Mouse (Mus musculus) urinary bladder, adult 18-20 months (tissue): ENCODE measurements around the gene Tns3.

Experiments
- DNase-seq, 2 experiments: peaks; one replicate each; pipeline ENCODE4 v3.0.0; 2022; ENCODE audit warnings: low spot score in 2 of 2, mixed read lengths in 2 of 2

The Tns3 gene

GRCm38 (mm10) chr11:8440221-8440620, 224.1 kb downstream of the Tns3 start:
- DNase-seq = no peak

- no peak for DNase-seq
Observed at GRCm38 (mm10) chr11:8439035-8439434, 225.3 kb downstream of the Tns3 start.

- no peak for DNase-seq
Observed at GRCm38 (mm10) chr11:8438269-8438668, 226.1 kb downstream of the Tns3 start.

DNA sequence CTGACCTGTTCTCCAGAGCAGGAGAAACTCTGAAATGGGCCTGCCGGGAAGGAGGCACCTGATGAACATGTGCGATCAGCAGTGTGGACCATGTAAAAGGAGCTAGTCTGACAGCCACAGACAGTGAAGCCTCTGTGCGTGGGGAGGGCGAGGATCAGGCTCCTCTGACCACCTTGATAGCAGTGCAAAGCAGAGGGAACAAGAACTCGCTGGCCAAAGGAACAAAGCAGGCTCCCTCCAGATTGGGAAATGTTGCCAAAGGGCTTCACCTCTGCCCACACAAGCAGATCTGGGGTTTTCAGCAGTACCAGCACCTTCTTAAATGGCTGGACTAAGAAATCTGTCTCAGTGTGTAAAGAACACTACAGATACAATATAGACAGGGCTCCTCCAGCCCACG, 229.2 kb downstream of the Tns3 start:
- DNase-seq = no peak

GRCm38 (mm10) chr11:8434366-8434765, 230.0 kb downstream of the Tns3 start:
- no peak for DNase-seq

GRCm38 (mm10) chr11:8433443-8433842, 230.9 kb downstream of the Tns3 start:
- DNase-seq = no peak

DNA sequence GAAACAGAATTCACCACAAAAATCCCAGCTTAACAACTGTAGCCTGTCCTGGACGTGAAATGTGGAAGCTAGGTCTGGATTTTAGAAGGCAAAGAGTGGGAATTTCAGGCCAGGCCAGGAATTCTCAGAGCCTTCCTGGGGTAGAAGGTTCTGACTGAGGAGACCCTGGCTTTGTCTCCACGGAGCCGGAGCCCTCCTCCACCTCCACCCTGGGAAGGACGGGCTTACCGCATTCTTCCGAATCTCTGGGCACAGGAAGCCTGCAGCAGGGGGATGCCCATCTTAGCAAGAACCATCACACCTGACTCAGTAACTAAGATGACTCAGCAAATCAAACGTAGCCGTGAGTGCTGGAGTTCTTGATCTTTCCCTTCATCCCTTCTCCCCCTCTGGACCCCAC, 231.4 kb downstream of the Tns3 start:
- DNase-seq = no peak

DNA sequence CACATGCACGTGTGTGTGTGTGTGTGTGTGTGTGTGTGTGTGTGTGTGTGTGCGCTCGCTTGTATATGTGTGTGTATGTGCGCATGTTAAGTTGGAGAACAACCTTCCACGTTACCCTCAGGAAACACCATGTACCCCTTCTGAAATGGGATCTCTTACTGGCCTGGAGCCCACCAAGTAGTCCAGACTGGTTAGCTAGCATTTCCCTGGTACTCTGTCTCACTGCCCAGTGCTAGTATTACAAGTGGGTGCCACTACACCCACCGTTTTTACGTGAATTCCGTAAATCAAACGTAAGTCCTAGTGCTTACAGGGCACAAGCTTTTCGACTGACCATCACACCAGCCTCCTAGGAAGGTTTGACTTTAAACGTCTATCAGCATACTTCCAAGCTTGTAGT, 236.7 kb downstream of the Tns3 start:
- DNase-seq = no peak

- no peak for DNase-seq
Observed at GRCm38 (mm10) chr11:8425226-8425570, 239.1 kb downstream of the Tns3 start.

- peak; percentile 53 to 57 for DNase-seq
Observed at GRCm38 (mm10) chr11:8424342-8425225, 239.8 kb downstream of the Tns3 start.

GRCm38 (mm10) chr11:8405225-8405899, 259.0 kb downstream of the Tns3 start:
- peak; percentile 35 to 39 for DNase-seq

DNA sequence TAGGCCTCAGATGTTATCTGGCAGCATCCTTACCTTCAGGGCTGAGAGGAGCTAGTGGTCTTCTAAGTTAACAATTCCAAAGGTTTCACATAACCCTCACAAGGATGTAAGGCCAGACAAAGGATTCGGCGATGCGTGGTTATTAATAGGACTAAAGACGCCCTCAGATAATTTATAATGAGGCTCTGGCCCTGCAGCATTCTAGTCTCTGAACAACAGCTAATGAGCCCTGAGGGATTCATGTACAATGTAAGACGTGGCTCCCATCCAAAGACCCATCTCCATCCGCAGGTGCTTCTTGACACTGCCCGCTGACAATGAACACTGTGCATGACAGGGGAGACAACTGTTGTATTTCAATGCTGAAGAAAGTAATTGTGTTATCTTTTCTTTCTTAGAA, 263.0 kb downstream of the Tns3 start:
- DNase-seq = no peak

- no peak for DNase-seq
Observed at GRCm38 (mm10) chr11:8396329-8396728, 268.0 kb downstream of the Tns3 start.

DNA sequence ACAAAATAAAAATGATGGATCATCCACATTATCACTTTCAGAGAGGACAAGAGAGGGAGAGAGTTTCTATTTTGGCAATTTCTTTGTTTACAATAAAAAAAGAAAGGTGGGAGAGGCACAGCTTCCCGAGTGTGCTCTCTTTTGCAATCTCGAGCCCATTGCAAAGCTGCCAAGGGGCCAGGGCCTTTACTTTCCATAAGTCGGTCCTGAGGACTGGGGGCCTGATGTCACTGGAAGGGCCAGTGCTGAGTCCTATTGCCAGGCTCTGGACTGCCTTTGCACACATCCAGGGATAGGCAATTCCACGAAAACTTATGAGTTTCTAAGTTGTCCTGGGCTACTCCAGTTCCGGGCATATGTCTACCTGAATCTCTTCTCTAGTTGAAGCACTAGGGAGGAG, 272.8 kb downstream of the Tns3 start:
- no peak for DNase-seq

DNA sequence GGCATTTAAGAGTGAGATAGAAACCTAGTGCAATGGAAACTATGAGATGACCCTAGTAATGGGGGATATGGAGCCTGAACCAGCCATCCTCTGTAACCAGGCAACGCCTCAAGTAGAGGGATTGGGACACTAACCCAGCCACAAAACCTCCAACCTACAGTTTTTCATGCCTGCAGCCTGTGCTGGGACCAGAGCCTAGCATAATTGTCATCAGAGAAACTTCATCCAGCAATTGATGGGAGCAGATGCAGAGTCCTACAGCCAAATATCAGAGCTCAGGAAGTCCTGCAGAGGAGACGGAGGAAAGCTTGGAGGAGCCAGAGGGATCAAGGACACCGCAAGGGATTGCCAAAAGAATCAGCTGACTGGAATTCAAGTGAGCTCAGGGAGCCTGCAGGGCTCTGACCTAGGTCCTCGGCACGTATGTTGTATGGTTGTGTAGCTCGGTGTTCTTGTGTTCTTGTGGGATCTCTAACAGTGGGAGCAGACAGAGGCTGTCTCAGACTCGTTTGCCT, 278.4 kb downstream of the Tns3 start:
- no peak for DNase-seq
